Mouse (Mus musculus): ENCODE data around the gene Lrrn2. TPM values are rescaled to one million over a fixed set of nuclear protein-coding genes. Genes with fewer than 3 reads are reported as not detected.
A peak's percentile ranks its signal among the peaks of the same experiment; 100 is the strongest.

Gene Lrrn2
- polyA plus RNA-seq (2014; fragmentation: Nextera tagmentation; extraction: Ambion mirVana) = 2.4 and 4.1 TPM in 2 replicates

- Histone ChIP-seq H3K36me3 (ENCODE audit: control insufficient read depth, insufficient read depth, low read length) (no peaks in the 10 kb centered on the region), H3K4me1 (ENCODE audit: control insufficient read depth, insufficient read depth, low read length) (peaks cover 8% of the 10 kb centered on the region; the same call in 1 of the 2 replicates), H3K9me3 (ENCODE audit: control insufficient read depth, low read length) (no peaks in the 10 kb centered on the region), H3K4me2 (replicated peaks; ENCODE audit: low read depth, low read length) (peak within 1 kb of the TSS; percentile 98), H3K4me3 (ENCODE audit: low read length) (peak within 1 kb of the TSS; percentile 65), H3K27ac (ENCODE audit: low read depth, low read length) (no peak within 1 kb of the TSS), H3K27me3 (ENCODE audit: control insufficient read depth, insufficient read depth, low read length) (peaks cover 46% of the 10 kb centered on the region), H3K9ac (ENCODE audit: low read depth, low read length) (peak within 1 kb of the TSS; percentile 61)
- under 1% methylated on average over 67 of the region's 80 CpGs for WGBS
- ATAC-seq (ENCODE audit: low FRiP score, low TSS enrichment) = peak; percentile 83
These were observed at the start of gene Lrrn2 for GRCm38 (mm10) chr1:132880161-132881005. Gene Lrrn2, plus strand, starts transcription at chr1:132880273.

- 87% methylated on average over 4 of the region's 4 CpGs for WGBS
- H3K9me3 ChIP-seq (ENCODE audit: control insufficient read depth, low read length) = no peaks in the 10 kb centered on the region
- no peak for ATAC-seq (ENCODE audit: low FRiP score, low TSS enrichment)
These were observed 48.1 kb upstream of the Lrrn2 start for GRCm38 (mm10) chr1:132831963-132832362.

GRCm38 (mm10) chr1:132834037-132834436, 46.0 kb upstream of the Lrrn2 start:
- H3K4me2 ChIP-seq (replicated peaks; ENCODE audit: low read depth, low read length) = no peak overlapping the region
- no peaks in the 10 kb centered on the region for H3K36me3 ChIP-seq (ENCODE audit: control insufficient read depth, insufficient read depth, low read length)
- no peak overlapping the region for H3K9ac ChIP-seq (ENCODE audit: low read depth, low read length)
- H3K4me3 ChIP-seq (ENCODE audit: low read length) = no peak overlapping the region
- ATAC-seq (ENCODE audit: low FRiP score, low TSS enrichment) = no peak
- H3K4me1 ChIP-seq (ENCODE audit: control insufficient read depth, insufficient read depth, low read length) = no peaks in the 10 kb centered on the region
- WGBS = 47% methylated on average over 8 of the region's 8 CpGs
- H3K27me3 ChIP-seq (ENCODE audit: control insufficient read depth, insufficient read depth, low read length) = no peaks in the 10 kb centered on the region
- no peak overlapping the region for H3K27ac ChIP-seq (ENCODE audit: low read depth, low read length)
- H3K9me3 ChIP-seq (ENCODE audit: control insufficient read depth, low read length) = no peaks in the 10 kb centered on the region

More at GRCm38 (mm10) chr1:132831963-132832362, 48.1 kb upstream of the Lrrn2 start:
- no peak overlapping the region for H3K4me3 ChIP-seq (ENCODE audit: low read length)
- no peaks in the 10 kb centered on the region for H3K4me1 ChIP-seq (ENCODE audit: control insufficient read depth, insufficient read depth, low read length)
- no peak overlapping the region for H3K27ac ChIP-seq (ENCODE audit: low read depth, low read length)
- no peaks in the 10 kb centered on the region for H3K36me3 ChIP-seq (ENCODE audit: control insufficient read depth, insufficient read depth, low read length)
- H3K9ac ChIP-seq (ENCODE audit: low read depth, low read length) = no peak overlapping the region
- no peaks in the 10 kb centered on the region for H3K27me3 ChIP-seq (ENCODE audit: control insufficient read depth, insufficient read depth, low read length)
- no peak overlapping the region for H3K4me2 ChIP-seq (replicated peaks; ENCODE audit: low read depth, low read length)

GRCm38 (mm10) chr1:132836895-132837294, 43.2 kb upstream of the Lrrn2 start:
- Histone ChIP-seq H3K4me1 (ENCODE audit: control insufficient read depth, insufficient read depth, low read length) (no peaks in the 10 kb centered on the region), H3K36me3 (ENCODE audit: control insufficient read depth, insufficient read depth, low read length) (no peaks in the 10 kb centered on the region), H3K9me3 (ENCODE audit: control insufficient read depth, low read length) (no peaks in the 10 kb centered on the region), H3K4me3 (ENCODE audit: low read length) (no peak overlapping the region), H3K4me2 (replicated peaks; ENCODE audit: low read depth, low read length) (no peak overlapping the region), H3K27me3 (ENCODE audit: control insufficient read depth, insufficient read depth, low read length) (no peaks in the 10 kb centered on the region), H3K9ac (ENCODE audit: low read depth, low read length) (no peak overlapping the region), H3K27ac (ENCODE audit: low read depth, low read length) (no peak overlapping the region)
- no peak for ATAC-seq (ENCODE audit: low FRiP score, low TSS enrichment)
- 65% methylated on average over 8 of the region's 8 CpGs for WGBS

GRCm38 (mm10) chr1:132837691-132838090, 42.4 kb upstream of the Lrrn2 start:
- no peak for ATAC-seq (ENCODE audit: low FRiP score, low TSS enrichment)

GRCm38 (mm10) chr1:132838371-132838770, 41.7 kb upstream of the Lrrn2 start:
- Histone ChIP-seq H3K27me3 (ENCODE audit: control insufficient read depth, insufficient read depth, low read length) (no peaks in the 10 kb centered on the region), H3K36me3 (ENCODE audit: control insufficient read depth, insufficient read depth, low read length) (no peaks in the 10 kb centered on the region), H3K27ac (ENCODE audit: low read depth, low read length) (no peak overlapping the region), H3K9me3 (ENCODE audit: control insufficient read depth, low read length) (no peaks in the 10 kb centered on the region), H3K4me2 (replicated peaks; ENCODE audit: low read depth, low read length) (no peak overlapping the region), H3K4me1 (ENCODE audit: control insufficient read depth, insufficient read depth, low read length) (no peaks in the 10 kb centered on the region), H3K9ac (ENCODE audit: low read depth, low read length) (no peak overlapping the region), H3K4me3 (ENCODE audit: low read length) (no peak overlapping the region)
- WGBS = 76% methylated on average over 1 of the region's 1 CpGs
- ATAC-seq (ENCODE audit: low FRiP score, low TSS enrichment) = no peak

More at GRCm38 (mm10) chr1:132837691-132838090, 42.4 kb upstream of the Lrrn2 start:
- no peak overlapping the region for H3K27ac ChIP-seq (ENCODE audit: low read depth, low read length)
- no peak overlapping the region for H3K9ac ChIP-seq (ENCODE audit: low read depth, low read length)
- no peaks in the 10 kb centered on the region for H3K9me3 ChIP-seq (ENCODE audit: control insufficient read depth, low read length)
- no peaks in the 10 kb centered on the region for H3K4me1 ChIP-seq (ENCODE audit: control insufficient read depth, insufficient read depth, low read length)
- no peak overlapping the region for H3K4me3 ChIP-seq (ENCODE audit: low read length)
- no peaks in the 10 kb centered on the region for H3K36me3 ChIP-seq (ENCODE audit: control insufficient read depth, insufficient read depth, low read length)
- no peak overlapping the region for H3K4me2 ChIP-seq (replicated peaks; ENCODE audit: low read depth, low read length)
- H3K27me3 ChIP-seq (ENCODE audit: control insufficient read depth, insufficient read depth, low read length) = no peaks in the 10 kb centered on the region
- WGBS = 81% methylated on average over 5 of the region's 5 CpGs

GRCm38 (mm10) chr1:132843612-132844011, 36.5 kb upstream of the Lrrn2 start:
- Histone ChIP-seq H3K9ac (ENCODE audit: low read depth, low read length) (no peak overlapping the region), H3K9me3 (ENCODE audit: control insufficient read depth, low read length) (no peaks in the 10 kb centered on the region), H3K27ac (ENCODE audit: low read depth, low read length) (no peak overlapping the region), H3K36me3 (ENCODE audit: control insufficient read depth, insufficient read depth, low read length) (no peaks in the 10 kb centered on the region), H3K27me3 (ENCODE audit: control insufficient read depth, insufficient read depth, low read length) (no peaks in the 10 kb centered on the region), H3K4me3 (ENCODE audit: low read length) (no peak overlapping the region), H3K4me1 (ENCODE audit: control insufficient read depth, insufficient read depth, low read length) (no peaks in the 10 kb centered on the region), H3K4me2 (replicated peaks; ENCODE audit: low read depth, low read length) (no peak overlapping the region)
- ATAC-seq (ENCODE audit: low FRiP score, low TSS enrichment) = no peak
- WGBS = 85% methylated on average over 10 of the region's 10 CpGs

- Histone ChIP-seq H3K27ac (ENCODE audit: low read depth, low read length) (no peak overlapping the region), H3K4me2 (replicated peaks; ENCODE audit: low read depth, low read length) (no peak overlapping the region), H3K4me3 (ENCODE audit: low read length) (no peak overlapping the region), H3K4me1 (ENCODE audit: control insufficient read depth, insufficient read depth, low read length) (no peaks in the 10 kb centered on the region), H3K27me3 (ENCODE audit: control insufficient read depth, insufficient read depth, low read length) (no peaks in the 10 kb centered on the region), H3K36me3 (ENCODE audit: control insufficient read depth, insufficient read depth, low read length) (no peaks in the 10 kb centered on the region), H3K9ac (ENCODE audit: low read depth, low read length) (no peak overlapping the region), H3K9me3 (ENCODE audit: control insufficient read depth, low read length) (peaks cover 5% of the 10 kb centered on the region)
- ATAC-seq (ENCODE audit: low FRiP score, low TSS enrichment) = no peak
- 89% methylated on average over 20 of the region's 20 CpGs for WGBS
These were observed 35.8 kb upstream of the Lrrn2 start for GRCm38 (mm10) chr1:132844088-132844804.

- Histone ChIP-seq H3K9ac (ENCODE audit: low read depth, low read length) (no peak overlapping the region), H3K4me2 (replicated peaks; ENCODE audit: low read depth, low read length) (no peak overlapping the region), H3K9me3 (ENCODE audit: control insufficient read depth, low read length) (peaks cover 8% of the 10 kb centered on the region), H3K4me1 (ENCODE audit: control insufficient read depth, insufficient read depth, low read length) (no peaks in the 10 kb centered on the region), H3K27me3 (ENCODE audit: control insufficient read depth, insufficient read depth, low read length) (no peaks in the 10 kb centered on the region), H3K36me3 (ENCODE audit: control insufficient read depth, insufficient read depth, low read length) (no peaks in the 10 kb centered on the region), H3K27ac (ENCODE audit: low read depth, low read length) (no peak overlapping the region), H3K4me3 (ENCODE audit: low read length) (no peak overlapping the region)
- 89% methylated on average over 8 of the region's 8 CpGs for WGBS
- ATAC-seq (ENCODE audit: low FRiP score, low TSS enrichment) = no peak
These were observed 34.3 kb upstream of the Lrrn2 start for GRCm38 (mm10) chr1:132845766-132846165.
